Mouse (Mus musculus): ENCODE data around the gene Lrtm1.

GRCm38 (mm10) chr14:28996569-28996968 is 21.4 kb upstream of the Lrtm1 start:
- TF ChIP-seq CTCF (IDR thresholded peaks at IDR 0.05; ENCODE audit: low read depth, low read length) = no peak
- no peak for TF ChIP-seq POLR2A (IDR thresholded peaks at IDR 0.05; ENCODE audit: borderline replicate concordance, low read depth, low read length)

Measured in bone marrow macrophage, adult 2 months (primary cell).